Mouse (Mus musculus) liver, embryonic 14.5 days (tissue): ENCODE measurements around the gene Enho.

Experiments
- CTCF ChIP-seq: IDR thresholded peaks from 2 replicates; pipeline ENCODE4 v1.5.1; 2016; ENCODE audit warnings: antibody characterized with exemption, low read depth, control low read depth
- EP300 ChIP-seq: IDR thresholded peaks from 2 replicates; pipeline ENCODE4 v1.6.1; 2016; ENCODE audit warnings: antibody characterized with exemption, low read depth

DNA sequence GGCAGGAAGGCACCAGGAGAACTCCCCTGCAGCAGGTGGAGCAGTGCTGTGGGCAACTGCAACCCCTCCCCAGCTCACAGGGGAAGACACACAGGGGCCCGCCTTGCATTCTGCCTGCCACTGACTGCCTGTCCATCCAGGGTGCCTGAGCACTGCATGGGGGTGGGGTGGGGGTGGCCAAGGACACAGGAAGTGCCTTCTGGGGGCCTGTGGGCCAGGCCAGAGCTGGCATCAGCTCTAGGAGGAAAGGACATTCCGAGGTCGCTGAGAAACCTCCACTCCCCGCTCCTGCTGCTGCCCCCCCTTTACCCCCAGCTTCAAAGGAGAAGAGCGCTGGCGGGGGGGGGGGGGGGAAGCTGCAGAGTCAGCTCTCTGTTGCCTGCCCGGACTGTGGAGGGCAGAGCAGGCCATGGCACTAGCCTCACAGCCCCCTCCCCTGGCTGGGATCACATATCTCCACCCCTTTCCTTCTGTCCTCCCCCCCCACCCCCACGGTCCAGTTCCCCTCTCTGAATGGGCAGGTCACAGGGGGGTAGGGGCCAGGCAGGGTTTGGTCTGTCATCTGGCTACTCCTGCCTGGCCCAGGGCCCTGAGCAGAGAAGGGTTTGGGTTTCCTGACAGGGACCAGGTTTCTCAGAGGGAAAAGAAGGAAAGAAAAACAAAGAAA is 25.0 kb upstream of the Enho start:
- TF ChIP-seq CTCF (no peak), EP300 (no peak)
